Mouse (Mus musculus) urinary bladder, postnatal 36 days (tissue): ENCODE results near the gene Cacna2d3.
A peak's percentile ranks its signal among the peaks of the same experiment; 100 is the strongest.

Experiments
- DNase-seq, 2 experiments: peaks; one replicate each; pipeline ENCODE4 v3.0.0; 2022; ENCODE audit warnings: low spot score in 2 of 2, mixed read lengths in 1 of 2

Cacna2d3 gene

DNA sequence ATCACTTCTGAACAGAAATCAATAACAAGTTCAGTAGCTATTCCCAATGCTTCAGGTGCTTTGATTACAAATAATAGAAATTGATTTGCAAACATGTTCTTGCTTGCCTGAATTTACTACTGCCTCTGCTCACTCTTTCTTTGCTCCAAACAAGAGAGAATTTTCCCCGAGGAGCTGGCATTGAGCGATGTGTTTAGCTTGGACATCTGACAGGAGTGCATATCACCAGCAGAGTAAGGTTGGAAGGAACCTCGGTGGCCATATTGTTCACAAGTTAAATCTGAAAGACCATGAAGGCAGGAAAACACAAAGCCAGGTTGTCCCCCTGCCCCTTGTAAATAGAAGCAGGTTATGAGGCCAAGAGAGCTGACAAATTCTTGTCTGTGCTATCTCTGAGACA lies 561.9 kb downstream of the Cacna2d3 start:
- DNase-seq, result no peak

DNA sequence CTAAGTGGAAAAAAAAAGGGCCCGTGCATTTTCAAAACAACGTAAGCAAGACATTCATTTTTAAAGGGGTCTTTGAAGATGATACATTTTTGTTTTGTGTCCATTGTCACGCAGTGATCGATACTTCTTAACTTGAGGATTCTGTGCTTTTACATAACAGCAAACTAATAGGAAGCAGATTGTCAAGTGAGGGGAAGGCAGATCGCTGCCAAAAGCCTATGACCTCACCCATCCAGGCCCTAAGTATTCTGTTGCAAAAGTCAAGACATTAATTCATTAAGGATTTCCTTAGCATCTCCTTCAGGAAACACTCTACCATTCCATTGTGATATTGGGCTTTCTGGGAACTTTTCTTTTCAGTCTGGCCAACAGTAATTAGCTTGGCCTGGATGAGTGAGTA lies 564.6 kb downstream of the Cacna2d3 start:
- no peak for DNase-seq

DNA sequence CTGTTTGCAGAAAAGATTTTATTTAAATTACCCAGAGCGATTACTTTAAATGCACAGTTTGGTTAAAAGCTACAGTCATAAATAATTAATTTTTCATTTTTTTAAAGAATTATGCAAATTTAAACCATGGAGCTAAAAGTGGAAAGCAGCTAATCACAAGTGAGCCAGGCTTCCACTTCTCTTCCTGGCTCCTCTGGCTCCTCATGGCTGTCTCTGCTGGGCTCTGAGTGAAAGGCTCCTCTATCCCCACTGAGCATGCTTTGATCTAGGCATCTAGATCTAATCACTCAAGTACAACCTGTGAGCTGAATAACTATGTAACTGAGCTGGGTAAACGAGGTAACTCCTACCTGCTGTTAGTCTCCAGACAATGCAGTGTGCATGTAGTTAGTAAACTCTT lies 577.5 kb downstream of the Cacna2d3 start:
- no peak for DNase-seq

DNA sequence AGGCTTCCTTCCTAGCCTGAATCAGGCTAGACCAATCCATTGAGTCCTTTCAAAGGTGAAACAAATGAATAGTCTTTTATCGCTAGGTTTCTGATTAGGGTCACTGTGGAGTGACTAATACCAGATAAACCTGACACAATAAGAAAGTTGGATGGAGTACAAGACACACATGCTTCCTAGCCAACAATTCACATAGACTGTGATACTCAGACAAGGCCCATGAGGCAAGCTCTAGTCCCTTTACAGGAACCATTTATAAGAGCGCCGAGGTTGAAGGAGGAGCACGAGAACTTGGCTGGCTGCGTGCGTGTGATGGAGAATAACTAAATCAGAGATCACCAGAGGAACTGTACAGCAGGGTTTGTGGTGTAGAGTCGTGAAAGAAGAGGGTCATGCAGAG lies 584.0 kb downstream of the Cacna2d3 start:
- DNase-seq, result no peak

DNA sequence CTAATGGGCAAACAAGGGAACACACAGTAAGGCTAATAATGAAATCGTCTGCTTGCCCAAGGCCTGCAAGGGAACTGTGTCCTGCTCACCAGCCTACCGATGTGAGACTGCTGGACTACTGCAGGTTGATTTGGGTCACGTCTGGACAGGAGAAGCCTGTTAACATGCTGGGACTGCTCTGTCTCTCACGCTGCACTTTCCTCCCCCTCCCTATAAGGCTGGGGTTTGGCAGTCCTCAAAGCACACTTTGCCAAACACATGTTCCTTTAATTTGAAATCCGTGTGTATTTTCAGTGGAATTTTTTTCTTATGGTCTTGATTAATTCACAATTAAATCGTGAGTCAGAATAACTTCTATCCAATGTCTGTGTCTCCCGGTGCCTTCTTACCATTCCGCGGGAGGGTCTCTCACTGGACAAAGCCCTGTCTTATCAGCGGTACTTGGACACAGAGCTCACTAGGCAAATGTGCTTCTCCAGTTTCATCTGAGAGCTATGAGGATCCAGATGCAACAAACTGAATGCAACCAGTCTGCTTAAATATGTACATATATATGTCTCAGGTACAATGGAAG lies 584.6 kb downstream of the Cacna2d3 start:
- DNase-seq, result peak in 1 of 2 experiments; percentile 5

DNA sequence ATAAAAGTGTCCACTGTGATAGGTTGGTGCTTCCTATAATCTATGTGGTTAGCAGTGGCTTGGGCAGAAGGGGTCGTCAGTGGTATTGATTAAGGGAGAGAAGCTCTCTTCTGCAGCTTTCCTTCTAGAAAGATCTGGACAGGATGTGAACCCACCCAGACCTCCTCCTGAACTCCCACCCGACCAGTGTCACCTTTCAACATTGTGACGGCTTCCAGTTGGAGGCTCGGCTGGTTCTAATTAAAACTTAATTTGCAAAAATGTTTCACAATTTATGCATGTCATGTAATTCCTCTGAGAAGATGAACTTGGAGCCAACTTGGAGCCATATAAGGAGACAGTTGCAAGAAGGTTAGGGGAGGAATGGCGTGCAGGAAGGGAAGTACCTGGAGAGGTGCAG lies 586.8 kb downstream of the Cacna2d3 start:
- no peak for DNase-seq

DNA sequence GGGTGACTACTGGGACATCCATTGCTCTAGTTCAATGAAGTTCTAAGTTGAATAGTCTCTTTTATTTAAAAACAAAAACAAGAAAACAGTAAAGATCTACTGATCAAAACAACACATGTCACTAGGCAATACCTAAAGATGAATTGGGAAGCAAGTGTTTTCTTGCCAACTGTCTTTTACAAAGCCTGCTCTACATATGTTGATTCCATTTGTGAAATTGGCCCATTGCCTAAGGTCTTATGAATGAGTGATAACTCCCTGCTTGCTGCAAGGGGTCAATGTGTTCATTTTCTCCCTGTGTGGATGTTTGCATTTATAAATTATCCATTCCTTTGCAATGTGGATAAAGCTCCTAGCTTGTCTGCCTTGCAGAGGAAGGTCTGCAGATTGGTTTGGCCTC lies 591.2 kb downstream of the Cacna2d3 start:
- no peak for DNase-seq

DNA sequence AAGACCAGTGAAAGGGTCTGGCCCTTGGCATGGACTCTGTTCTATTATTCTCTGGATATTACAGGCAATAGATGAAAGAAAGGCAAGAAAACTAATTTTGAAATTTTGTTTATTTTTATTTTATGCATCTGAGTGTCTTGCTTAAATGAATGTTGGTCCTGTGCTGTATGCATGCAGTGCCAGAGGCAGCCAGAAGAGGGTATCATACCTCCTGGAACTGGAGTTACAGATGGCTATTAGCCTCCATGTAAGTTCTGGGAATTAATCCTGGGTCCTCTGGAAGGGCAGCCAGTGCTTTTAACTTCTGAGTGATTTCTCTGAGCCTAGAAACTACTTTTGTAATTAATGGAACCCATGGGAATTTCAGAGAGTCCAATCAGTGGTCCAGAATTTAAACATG lies 597.8 kb downstream of the Cacna2d3 start:
- DNase-seq, result no peak

DNA sequence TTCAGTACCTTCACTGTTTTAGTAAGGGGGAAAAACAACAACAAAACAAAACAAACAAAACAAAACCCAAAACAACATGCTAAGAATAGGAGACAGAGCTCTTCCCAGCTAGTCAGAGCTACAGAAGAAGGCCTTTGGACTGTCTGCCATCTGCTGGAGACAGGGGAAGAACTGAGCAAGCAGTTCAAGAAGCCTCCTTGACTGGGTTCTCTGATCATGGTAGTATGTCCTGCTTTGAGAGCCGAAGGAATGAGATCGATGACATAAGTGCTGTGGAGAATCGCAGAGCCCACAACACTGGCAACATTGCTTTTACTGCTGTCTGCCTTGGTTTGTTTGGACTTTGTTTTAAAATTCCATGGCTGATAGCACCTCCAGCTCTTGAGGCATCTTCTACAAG lies 598.9 kb downstream of the Cacna2d3 start:
- DNase-seq, result no peak

DNA sequence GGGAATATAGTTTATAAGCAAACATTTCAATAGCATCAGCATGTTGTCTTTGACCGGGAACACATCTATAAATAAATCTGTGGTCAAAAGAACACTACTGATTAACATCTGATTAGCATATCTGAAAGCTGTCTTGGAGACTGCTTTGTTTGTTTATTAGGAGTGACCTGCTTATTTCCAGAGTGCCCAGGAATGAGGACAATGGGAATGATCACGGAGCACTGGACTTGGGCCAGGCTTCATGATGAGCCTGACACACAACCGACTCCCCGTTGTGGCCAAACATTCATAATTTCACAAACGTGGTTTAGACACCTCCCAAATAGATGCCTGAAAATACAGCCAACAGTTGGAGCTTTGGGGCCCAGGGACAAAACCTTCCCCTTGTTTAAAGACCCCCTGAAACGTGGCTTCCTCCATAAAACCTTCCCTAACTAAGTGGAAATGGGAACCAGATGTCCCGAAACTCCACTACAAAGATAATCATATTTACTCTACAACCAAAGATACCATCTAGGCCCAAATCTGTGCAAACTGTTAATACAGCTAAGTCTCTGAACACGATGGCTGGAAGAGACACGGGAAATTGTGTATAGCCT lies 607.7 kb downstream of the Cacna2d3 start:
- DNase-seq, result no peak

DNA sequence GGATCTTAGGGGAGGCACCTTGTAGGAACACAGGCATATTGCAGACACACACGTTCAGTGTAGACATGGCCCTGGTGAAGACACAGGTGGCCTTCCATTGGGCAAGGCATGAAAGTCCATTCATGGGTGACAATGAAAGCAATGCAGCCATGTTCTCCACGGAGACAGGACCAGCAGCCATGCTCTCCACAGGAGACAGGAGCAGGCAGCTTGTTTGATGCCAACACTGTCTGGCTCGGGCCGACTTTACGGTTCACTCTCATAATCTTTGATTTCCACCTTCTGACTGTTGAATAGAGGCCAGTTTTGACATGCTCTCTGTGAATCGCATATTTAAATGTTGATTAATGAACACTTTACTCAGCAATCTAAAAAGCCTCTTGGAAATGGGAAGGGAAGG lies 610.0 kb downstream of the Cacna2d3 start:
- DNase-seq, result no peak

DNA sequence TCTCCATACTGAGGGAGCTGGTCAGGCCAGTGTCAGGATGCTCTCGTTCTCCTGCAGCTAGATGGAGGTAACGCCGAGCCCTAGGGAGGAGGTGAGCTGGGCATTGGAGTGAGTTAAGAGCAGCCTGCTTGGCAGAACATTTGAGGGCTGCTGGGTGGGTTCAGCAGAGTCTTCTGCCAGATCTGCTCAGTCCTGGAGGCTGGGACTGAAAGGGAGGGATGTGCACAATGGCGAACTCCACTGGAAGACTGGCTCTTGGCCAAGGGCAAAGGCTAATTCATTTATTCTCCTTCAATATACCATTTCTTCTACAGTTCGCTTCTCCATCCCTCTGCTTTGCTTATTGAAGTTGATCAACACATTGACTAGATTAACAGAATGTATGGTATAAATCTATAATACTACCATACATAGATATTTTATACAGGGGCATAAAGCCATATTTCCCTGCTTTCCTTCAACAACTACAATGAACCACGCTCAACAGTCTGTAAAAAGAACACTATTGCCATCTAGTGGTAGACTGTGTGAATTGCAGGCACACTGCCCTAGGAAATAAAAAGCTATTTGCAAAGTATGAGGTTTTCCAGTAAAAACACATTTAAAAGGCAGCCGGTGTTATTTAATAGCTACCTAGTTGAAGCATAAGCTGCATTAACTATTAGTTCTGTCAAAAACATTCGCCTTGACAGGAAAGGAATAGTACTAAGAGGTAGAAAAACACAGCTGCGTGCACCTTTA lies 611.1 kb downstream of the Cacna2d3 start:
- no peak for DNase-seq

DNA sequence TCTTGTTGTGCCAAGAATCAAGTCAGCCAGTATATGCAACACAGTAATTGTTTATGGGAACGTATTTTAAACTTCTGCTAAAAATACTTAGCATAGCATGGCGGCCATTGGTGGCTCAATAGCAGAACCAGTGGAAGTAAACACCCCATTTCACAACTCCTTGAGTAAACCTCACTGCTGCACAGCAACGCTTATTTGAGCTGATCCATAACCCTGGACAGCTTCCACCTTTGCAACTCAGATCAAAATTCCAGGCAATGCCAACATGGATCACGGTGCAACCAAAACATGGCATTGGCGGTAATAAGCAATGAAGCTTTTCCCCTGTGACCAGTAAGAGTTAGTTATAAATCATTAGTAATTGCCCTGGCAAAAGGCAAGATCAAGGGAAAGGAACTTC lies 614.2 kb downstream of the Cacna2d3 start:
- DNase-seq, result no peak

DNA sequence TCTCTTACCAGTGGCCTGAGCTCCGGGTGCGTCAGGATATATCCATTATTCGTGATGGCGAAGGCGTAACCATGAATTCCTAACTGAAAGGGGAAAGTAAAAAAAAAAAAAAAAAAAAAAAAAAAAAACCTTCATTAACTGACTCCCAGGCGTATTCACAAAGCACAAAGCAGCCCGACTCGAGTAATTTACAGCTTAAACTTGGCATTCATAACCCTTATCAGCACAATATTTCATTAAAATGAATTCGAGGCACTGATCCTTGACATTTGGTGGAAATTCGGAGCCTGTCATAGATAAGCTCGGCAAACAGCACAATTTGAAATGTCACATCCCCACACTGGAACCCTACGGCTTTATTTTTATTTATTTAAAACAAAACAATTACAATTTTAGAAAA lies 623.9 kb downstream of the Cacna2d3 start:
- no peak for DNase-seq

DNA sequence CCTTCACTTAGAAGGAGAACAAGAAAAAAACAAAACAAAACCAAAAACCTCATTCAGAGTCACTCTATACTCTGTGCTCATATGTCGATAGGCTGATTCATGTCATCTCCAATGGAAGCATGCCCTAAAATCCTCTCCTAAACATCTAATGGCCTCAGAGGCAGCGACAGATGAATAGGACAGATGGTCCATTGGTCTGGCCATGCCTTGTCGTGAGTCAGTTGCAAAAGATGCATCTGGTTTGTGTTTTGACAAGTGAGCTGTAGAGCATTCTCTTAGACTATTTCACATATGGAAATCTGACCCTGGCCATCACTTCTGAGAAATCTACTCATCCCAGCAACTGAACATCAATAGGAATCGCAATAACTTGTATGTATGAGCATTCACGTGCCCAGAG lies 626.2 kb downstream of the Cacna2d3 start:
- no peak for DNase-seq

DNA sequence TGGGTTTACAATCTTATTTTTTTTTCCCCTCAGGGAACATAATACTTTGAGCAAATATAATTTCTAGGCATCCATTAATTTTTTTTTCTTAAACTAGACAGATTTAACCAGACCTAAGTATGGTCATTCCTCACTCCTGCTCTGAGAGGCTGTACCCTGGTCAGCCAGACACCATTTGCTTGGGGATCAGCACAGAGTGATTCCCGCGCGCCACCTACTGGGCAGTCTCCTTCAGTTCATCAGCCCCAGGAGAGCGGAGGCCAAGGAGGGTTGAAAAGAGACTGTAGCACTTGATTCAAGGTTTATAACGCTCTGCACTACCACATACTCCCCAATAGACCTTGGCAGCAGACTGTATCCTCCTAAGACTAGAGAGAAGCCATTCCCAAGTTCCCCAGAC lies 631.6 kb downstream of the Cacna2d3 start:
- DNase-seq, result peak; percentile 78 to 81

DNA sequence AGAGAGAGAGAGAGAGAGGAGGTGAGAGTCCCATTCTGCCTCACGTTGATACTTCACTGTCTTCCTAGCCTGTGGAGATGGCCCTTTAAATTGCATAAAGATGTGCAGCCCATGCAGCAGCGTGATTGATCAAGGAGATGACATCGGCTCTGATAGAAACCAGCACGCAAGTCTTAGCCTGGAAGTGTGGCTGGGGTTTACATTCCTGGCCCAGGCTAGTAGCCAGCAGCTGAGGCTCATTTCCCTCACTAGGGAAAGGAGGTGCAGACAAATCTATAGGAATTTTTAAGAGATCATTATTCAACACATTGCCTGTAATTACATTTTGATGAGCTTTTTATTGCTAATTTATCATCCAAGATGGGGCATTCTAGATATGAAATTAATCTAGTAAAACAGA lies 635.1 kb downstream of the Cacna2d3 start:
- no peak for DNase-seq

DNA sequence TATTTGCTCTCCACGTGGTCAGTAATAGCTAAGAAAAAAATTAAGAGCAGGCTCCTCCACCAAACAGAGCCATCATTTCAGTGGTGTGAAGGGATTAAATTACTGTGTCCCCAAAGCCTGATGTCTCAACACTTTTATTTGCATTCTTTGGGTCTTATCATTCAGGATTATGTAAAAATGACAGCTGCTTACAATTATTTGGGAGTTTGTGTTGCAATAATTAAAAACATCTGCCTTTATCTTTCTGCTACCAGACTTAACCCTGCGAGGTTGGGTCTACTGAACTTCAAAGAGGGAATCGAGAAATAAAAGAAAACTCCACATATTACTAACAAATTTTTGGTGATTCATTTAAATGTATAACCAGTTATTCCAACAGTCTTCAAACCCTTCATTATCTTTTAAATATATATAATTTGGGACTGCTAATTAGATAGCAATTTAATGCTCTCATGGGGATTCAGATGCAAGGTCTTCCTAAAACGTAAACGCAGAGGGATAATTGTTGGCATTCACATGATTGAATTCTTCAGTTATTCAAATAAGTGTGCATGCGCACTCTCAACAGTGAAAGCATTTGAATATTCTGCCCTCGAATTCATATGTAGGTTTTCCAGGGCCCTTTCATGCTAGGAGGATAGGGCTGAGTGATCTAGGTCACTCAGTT lies 636.0 kb downstream of the Cacna2d3 start:
- DNase-seq, result no peak

DNA sequence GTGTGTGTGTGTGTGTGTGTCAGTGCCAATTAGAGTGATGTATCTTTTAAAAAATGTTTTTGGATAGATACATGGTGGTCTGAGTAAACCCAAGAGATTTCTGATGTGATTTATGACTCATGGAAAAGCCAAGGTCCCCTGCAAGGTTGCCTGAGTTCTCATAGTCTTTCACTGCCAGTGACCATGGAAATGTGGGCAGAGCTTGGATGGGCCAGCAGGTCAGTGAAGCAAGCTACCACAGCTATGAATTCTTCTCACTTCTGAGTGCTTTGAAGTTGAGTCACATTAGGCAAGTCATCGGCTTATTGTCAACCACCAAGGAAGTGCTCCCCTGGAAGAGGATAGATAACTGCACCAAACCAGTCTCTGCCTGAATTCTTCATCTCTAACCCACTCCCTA lies 639.5 kb downstream of the Cacna2d3 start:
- no peak for DNase-seq

DNA sequence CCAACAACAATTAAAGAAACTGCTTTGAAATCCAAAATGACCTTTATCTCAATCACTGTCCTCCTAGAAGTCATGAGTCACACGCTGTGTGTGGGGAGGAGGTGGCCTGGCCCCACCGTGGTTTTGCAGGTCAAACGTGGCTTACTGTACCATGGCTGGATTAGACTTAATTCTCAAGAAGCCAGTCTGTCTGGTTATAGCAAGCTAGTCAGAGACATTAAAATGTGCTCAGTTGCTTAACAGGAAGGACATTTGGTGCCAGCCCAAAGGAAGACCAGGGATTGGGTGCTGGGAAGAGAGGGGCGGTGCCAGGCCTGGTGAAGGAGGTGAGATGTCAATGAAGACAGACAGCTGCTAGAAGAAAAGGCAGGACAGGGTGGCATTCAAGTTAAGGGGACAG lies 641.0 kb downstream of the Cacna2d3 start:
- DNase-seq, result peak; percentile 42 to 72

DNA sequence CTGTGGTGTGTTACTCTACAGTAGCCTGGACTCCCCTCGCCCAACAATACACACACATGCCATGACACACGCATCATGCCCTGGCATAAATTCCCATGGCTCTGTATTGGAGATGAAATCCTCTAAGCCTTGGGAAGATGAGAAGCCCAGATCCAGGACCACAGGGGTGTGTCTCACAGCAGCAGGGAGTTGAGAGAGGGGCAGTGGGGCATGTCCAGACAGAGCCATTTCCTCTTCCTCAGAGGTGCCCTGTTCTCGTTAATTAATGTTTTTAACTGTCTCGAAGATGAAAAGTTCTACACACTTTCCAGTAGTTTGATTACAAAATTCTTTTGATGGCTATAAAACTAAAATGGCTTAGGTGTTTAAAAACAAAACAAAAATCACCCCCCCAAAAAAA lies 641.4 kb downstream of the Cacna2d3 start:
- no peak for DNase-seq

DNA sequence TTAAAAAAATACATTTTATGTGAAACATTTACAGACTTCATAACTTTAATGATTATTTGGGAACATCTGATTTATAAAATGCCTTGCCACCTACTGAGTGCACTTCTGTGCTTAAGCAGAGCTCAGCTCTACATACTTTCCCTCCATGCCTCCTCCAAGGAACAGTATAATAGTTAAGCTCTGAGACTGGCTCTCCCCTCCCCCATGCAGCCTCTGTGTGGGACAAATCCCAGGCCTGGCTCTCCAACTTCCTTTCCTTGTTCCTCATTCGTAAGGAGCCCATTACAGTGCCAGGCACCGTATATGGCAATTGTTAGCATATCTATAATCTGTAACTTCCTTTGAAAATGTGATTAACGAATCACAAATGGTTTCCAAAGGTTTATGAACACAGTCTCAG lies 644.2 kb downstream of the Cacna2d3 start:
- DNase-seq, result no peak

DNA sequence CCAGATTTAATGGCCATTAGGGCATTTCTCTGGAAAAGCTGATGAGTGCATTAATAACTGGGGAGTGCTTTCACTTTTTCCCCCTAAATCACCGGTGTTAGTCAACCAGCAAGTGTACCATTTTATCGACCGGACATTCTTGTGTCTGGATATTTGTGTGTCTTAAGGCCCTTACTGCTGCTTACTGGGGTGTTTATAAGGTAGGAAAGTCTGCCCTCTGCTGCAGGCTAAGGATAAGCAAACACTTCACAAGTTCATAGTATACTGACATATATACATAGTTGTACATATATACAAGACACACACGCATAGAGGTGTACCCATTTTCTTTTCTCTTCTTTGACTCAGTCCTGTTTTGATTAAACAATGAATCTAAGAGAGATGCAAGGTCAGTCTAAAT lies 647.9 kb downstream of the Cacna2d3 start:
- DNase-seq, result no peak
